Comparison of ENCODE assay signal across 7 mouse cellular contexts in genomic region chr8:79711064-79711961, GRCm38 (mm10). TPM values are rescaled to one million over a fixed set of nuclear protein-coding genes. Genes with fewer than 3 reads are reported as not detected.
DNase-seq lines count a peak whose midpoint lies in the region; ATAC-seq lines count a peak whose summit lies in the region.

Gene Abce1, minus strand, starts transcription at chr8:79711740.
Gene Anapc10, plus strand, starts transcription at chr8:79711820.

- no peaks in the 10 kb centered on the region for H3K36me3 ChIP-seq in intestine, embryonic 16.5 days (ENCODE audit: control insufficient read depth, insufficient read depth, low read length)
- peaks cover 2% of the 10 kb centered on the region for H3K36me3 ChIP-seq in midbrain, embryonic 11.5 days (ENCODE audit: control insufficient read depth, insufficient read depth, low read length)

- intact Hi-C loops in left cerebral cortex, postnatal 36 days (cut with DNase I) = no loop called here

- peak within 1 kb of the TSS; percentile 63 for H3K4me2 ChIP-seq in intestine, embryonic 16.5 days (ENCODE audit: low read depth, low read length)
- peak within 1 kb of the TSS; percentile 77 for H3K4me2 ChIP-seq in midbrain, embryonic 11.5 days

- H3K27ac ChIP-seq in intestine, embryonic 16.5 days (ENCODE audit: low read length) = peak within 1 kb of the TSS; percentile 84
- peak within 1 kb of the TSS; percentile 50; the same call in 1 of the 2 replicates for H3K27ac ChIP-seq in midbrain, embryonic 11.5 days (ENCODE audit: low read depth, low read length)

- H3K4me3 ChIP-seq in intestine, embryonic 16.5 days (ENCODE audit: low read length) = peak within 1 kb of the TSS; percentile 97
- H3K4me3 ChIP-seq in midbrain, embryonic 11.5 days (ENCODE audit: low read depth, low read length) = peak within 1 kb of the TSS; percentile 67

- peak within 1 kb of the TSS; percentile 93 for H3K9ac ChIP-seq in intestine, embryonic 16.5 days (ENCODE audit: low read depth, low read length)
- peak within 1 kb of the TSS; percentile 76 for H3K9ac ChIP-seq in midbrain, embryonic 11.5 days (ENCODE audit: low read length)

- peak; percentile 96 for DNase-seq in adrenal gland, adult 8-10 months
- DNase-seq in embryo, embryonic 9.5 days (ENCODE audit: extremely low spot score) = peak; percentile 96
- peak; percentile 98 to 99 for DNase-seq in gastrocnemius, postnatal 4 days (ENCODE audit: low spot score in 2 of 2)
- peak; percentile 98 for DNase-seq in left cerebral cortex, postnatal 36 days (ENCODE audit: low spot score in 2 of 2)
- DNase-seq in midbrain, embryonic 11.5 days (ENCODE audit: low spot score, missing footprints) = peak; percentile 100
- DNase-seq in skeletal muscle tissue, adult 2 months (ENCODE audit: low read depth, low spot score) = peak; percentile 98

- H3K4me1 ChIP-seq in intestine, embryonic 16.5 days (ENCODE audit: control insufficient read depth, insufficient read depth, low read length) = no peaks in the 10 kb centered on the region
- peaks cover 5% of the 10 kb centered on the region; the same call in 1 of the 2 replicates for H3K4me1 ChIP-seq in midbrain, embryonic 11.5 days (ENCODE audit: control insufficient read depth, insufficient read depth, low read length)

- no peaks in the 10 kb centered on the region for H3K27me3 ChIP-seq in intestine, embryonic 16.5 days (replicated peaks; ENCODE audit: control insufficient read depth, insufficient read depth, low read length)
- H3K27me3 ChIP-seq in midbrain, embryonic 11.5 days (ENCODE audit: control insufficient read depth, insufficient read depth, low read length) = no peaks in the 10 kb centered on the region

- under 1% methylated on average over 73 of the region's 73 CpGs for WGBS in intestine, embryonic 16.5 days
- WGBS in midbrain, embryonic 11.5 days = under 1% methylated on average over 72 of the region's 73 CpGs

- ATAC-seq in intestine, embryonic 16.5 days = peak; percentile 99
- ATAC-seq in midbrain, embryonic 11.5 days (ENCODE audit: low FRiP score) = peak; percentile 97

- H3K9me3 ChIP-seq in intestine, embryonic 16.5 days (ENCODE audit: control insufficient read depth, low read length) = no peaks in the 10 kb centered on the region
- H3K9me3 ChIP-seq in midbrain, embryonic 11.5 days (ENCODE audit: control insufficient read depth, low read length) = no peaks in the 10 kb centered on the region

RNA-seq across cellular contexts. Expression of gene Abce1, which starts in this region (rescaled TPM):
- total RNA-seq in adrenal gland, adult 8-10 months (2022) = 10 to 100 TPM; 68.5 to 79.7 (median 73.3) TPM
- 10 to 100 TPM; 45.1 to 54.0 TPM for total RNA-seq in gastrocnemius, postnatal 4 days (2021)
- 82.7 and 87.0 TPM in 2 replicates for polyA plus RNA-seq in intestine, embryonic 16.5 days (2015; fragmentation: Nextera tagmentation; extraction: Ambion mirVana)
- 10 to 100 TPM; 59.9 to 66.1 TPM for total RNA-seq in left cerebral cortex, postnatal 36 days (2021)
- 139 and 160 TPM in 2 replicates for polyA plus RNA-seq in midbrain, embryonic 11.5 days (2014; fragmentation: Nextera tagmentation; extraction: Ambion mirVana)

RNA-seq across cellular contexts. Expression of gene Anapc10, which starts in this region (rescaled TPM):
- total RNA-seq in adrenal gland, adult 8-10 months (2022) = 1 to 10 TPM; 7.3 to 9.6 (median 7.9) TPM
- total RNA-seq in gastrocnemius, postnatal 4 days (2021) = 1 to 10 TPM; 7.1 to 10.0 TPM
- polyA plus RNA-seq in intestine, embryonic 16.5 days (2015; fragmentation: Nextera tagmentation; extraction: Ambion mirVana) = 24.4 and 27.5 TPM in 2 replicates
- total RNA-seq in left cerebral cortex, postnatal 36 days (2021) = 1 to 10 TPM; 5.1 to 8.7 TPM
- polyA plus RNA-seq in midbrain, embryonic 11.5 days (2014; fragmentation: Nextera tagmentation; extraction: Ambion mirVana) = 43.7 and 46.6 TPM in 2 replicates

Comparison
In these comparisons a context has a peak if more than half of its experiments do, and no peak if none do; other contexts are left out.
1. Peak in every context shown above with its lines: DNase-seq, ATAC-seq, H3K4me3 ChIP-seq and H3K27ac ChIP-seq.